Mouse (Mus musculus): ENCODE results near the gene Ptprj. TPM values are rescaled to one million over a fixed set of nuclear protein-coding genes. Genes with fewer than 3 reads are reported as not detected.

The Ptprj gene
- total and polyA plus RNA-seq, 3 experiments, result 6.9 to 8.9 (median 7.3) TPM

GRCm38 (mm10) chr2:90542656-90543055 is 37.8 kb downstream of the Ptprj start:
- Histone ChIP-seq H3K27me3 (replicated peaks) (no peaks in the 10 kb centered on the region), H3K9me3 (replicated peaks; ENCODE audit: low read length) (no peaks in the 10 kb centered on the region), H3K36me3 (replicated peaks in 1 of 2; ENCODE audit: control insufficient read depth in 1 of 2, insufficient read depth in 1 of 2, low read length in 1 of 2) (peaks cover 0 to 2% of the 10 kb centered on the region in 2 experiments), H3K9ac (ENCODE audit: insufficient read depth, low read depth) (0 out of 2 replicates have a peak overlapping the region, but pooled peaks have one; percentile 23), H3K4me2 (ENCODE audit: insufficient read depth, low read depth, poor library complexity, severe bottlenecking) (peak overlapping the region; percentile 47; the same call in 1 of the 2 replicates), H3K4me3 (replicated peaks in 1 of 3; ENCODE audit: low read depth in 2 of 3, low read length in 2 of 3, poor library complexity in 1 of 3) (no peak overlapping the region), H3K79me2 (replicated peaks; ENCODE audit: control insufficient read depth, extremely low read depth, insufficient read depth, poor library complexity, severe bottlenecking) (peaks cover 11% of the 10 kb centered on the region), H3K27ac (ENCODE audit: insufficient read depth, low read depth) (peak overlapping the region; percentile 19), H3K4me1 (ENCODE audit: control insufficient read depth in 1 of 2, insufficient read depth in 2 of 2) (peaks cover 30 to 64% of the 10 kb centered on the region in 2 experiments)
- dilution Hi-C loops (cut with MboI; ENCODE audit: extremely low pct_ligation_motif_present, extremely low pct_unique_long_range_greater_than_20kb, low sequenced_read_pairs) (no loop called here), in situ Hi-C loops (cut with MboI; ENCODE audit: low pct_ligation_motif_present, low pct_unique_long_range_greater_than_20kb, low sequenced_read_pairs) (no loop called here)
- peak; percentile 72 for DNase-seq (ENCODE audit: extremely low read depth)
- TF ChIP-seq MEF2A (IDR thresholded peaks at IDR 0.05; ENCODE audit: borderline replicate concordance, low read depth, low read length) (no peak), CTCF (conservative IDR thresholded peaks at IDR 0.05 in 1 of 2, IDR thresholded peaks at IDR 0.05 in 1 of 2; ENCODE audit: low read depth in 2 of 2, low read length in 2 of 2) (no peak), POLR2AphosphoS2 (IDR thresholded peaks at IDR 0.05; ENCODE audit: low read depth, low read length) (no peak), MYC (IDR thresholded peaks at IDR 0.05; ENCODE audit: low read depth, low read length) (no peak), RCOR1 (conservative IDR thresholded peaks at IDR 0.05; ENCODE audit: low read depth, low read length) (no peak), ZMIZ1 (IDR thresholded peaks at IDR 0.05; ENCODE audit: low read depth, low read length) (no peak), GABPA (IDR thresholded peaks at IDR 0.05; ENCODE audit: insufficient replicate concordance, low read depth, low read length) (no peak), MXI1 (IDR thresholded peaks at IDR 0.05; ENCODE audit: low read depth, low read length) (no peak), SMC3 (IDR thresholded peaks at IDR 0.05; ENCODE audit: low read depth, low read length) (no peak), ETS1 (conservative IDR thresholded peaks at IDR 0.05; ENCODE audit: low read depth, low read length) (peak; percentile 91), PAX5 (IDR thresholded peaks at IDR 0.05; ENCODE audit: low read length) (no peak), TBP (conservative IDR thresholded peaks at IDR 0.05; ENCODE audit: low read depth, low read length) (no peak), E2F4 (IDR thresholded peaks at IDR 0.05; ENCODE audit: insufficient replicate concordance, low read depth, low read length) (no peak), USF2 (conservative IDR thresholded peaks at IDR 0.05; ENCODE audit: low read depth, low read length) (no peak), CHD2 (IDR thresholded peaks at IDR 0.05; ENCODE audit: low read length) (no peak), CHD1 (IDR thresholded peaks at IDR 0.05; ENCODE audit: low read depth, low read length) (no peak), MAZ (IDR thresholded peaks at IDR 0.05; ENCODE audit: low read depth, low read length) (0 out of 2 replicates have a peak, but pooled peaks have one; percentile 34), USF1 (IDR thresholded peaks at IDR 0.05; ENCODE audit: low read depth, low read length) (no peak), ZKSCAN1 (IDR thresholded peaks at IDR 0.05; ENCODE audit: borderline replicate concordance, low read depth, low read length) (no peak), ZC3H11A (IDR thresholded peaks at IDR 0.05; ENCODE audit: low read depth, low read length) (no peak), MAFK (IDR thresholded peaks at IDR 0.05; ENCODE audit: insufficient replicate concordance, low read length) (no peak), JUN (IDR thresholded peaks at IDR 0.05; ENCODE audit: insufficient read depth, low read depth, low read length) (peak; percentile 85), RAD21 (IDR thresholded peaks at IDR 0.05; ENCODE audit: low read depth, low read length) (no peak), KAT2A (IDR thresholded peaks at IDR 0.05; ENCODE audit: insufficient replicate concordance, low read length) (no peak), UBTF (IDR thresholded peaks at IDR 0.05; ENCODE audit: low read depth, low read length) (no peak), EP300 (IDR thresholded peaks at IDR 0.05; ENCODE audit: low read length) (peak; percentile 55; the same call in 1 of the 2 replicates), BHLHE40 (IDR thresholded peaks at IDR 0.05; ENCODE audit: low read depth, low read length) (peak; percentile 48), NRF1 (IDR thresholded peaks at IDR 0.05; ENCODE audit: low read depth, low read length) (peak; percentile 14; the same call in 1 of the 2 replicates), HCFC1 (IDR thresholded peaks at IDR 0.05; ENCODE audit: low read depth, low read length) (no peak), POLR2A (IDR thresholded peaks at IDR 0.05; ENCODE audit: low read depth, low read length) (no peak), ZNF384 (IDR thresholded peaks at IDR 0.05; ENCODE audit: low read depth, low read length) (peak; percentile 92), MAX (IDR thresholded peaks at IDR 0.05; ENCODE audit: low read length) (0 out of 2 replicates have a peak, but pooled peaks have one; percentile 31), ELF1 (IDR thresholded peaks at IDR 0.05; ENCODE audit: low read depth, low read length) (no peak), TCF12 (IDR thresholded peaks at IDR 0.05; ENCODE audit: low read depth, low read length) (0 out of 2 replicates have a peak, but pooled peaks have one; percentile 30), JUND (conservative IDR thresholded peaks at IDR 0.05; ENCODE audit: low read depth, low read length) (peak; percentile 73), SIN3A (IDR thresholded peaks at IDR 0.05; ENCODE audit: low read length) (peak; percentile 34; the same call in 1 of the 2 replicates), NELFE (IDR thresholded peaks at IDR 0.05; ENCODE audit: low read depth, low read length) (no peak), IRF4 (IDR thresholded peaks at IDR 0.05; ENCODE audit: low read depth, low read length) (peak; percentile 64)

Measured in CH12.LX (cell line).